Mouse (Mus musculus) midbrain, embryonic 16.5 days (tissue): Measurements from ENCODE around the gene Cog7. TPM values are rescaled to one million over a fixed set of nuclear protein-coding genes. Genes with fewer than 3 reads are reported as not detected.

Experiments used
- ATAC-seq: fragments of 200-750 bp; cut with Nextera tagmentation; 2 replicates; pipeline ENCODE4 v1.8.0; 2017; ENCODE audit warnings: moderate TSS enrichment
- H3K27ac ChIP-seq: fragments of 300-500 bp; sonication (generic); 2 replicates; pipeline ENCODE4 v1.5.1; 2014; ENCODE audit warnings: mild to moderate bottlenecking, low read length, mixed read lengths
- H3K27me3 ChIP-seq: fragments of 300-500 bp; sonication (generic); 2 replicates; pipeline ENCODE4 v1.6.1; 2014; ENCODE audit warnings: low read depth, low read length, mixed read lengths; ENCODE audit not compliant: control insufficient read depth, insufficient read depth
- H3K36me3 ChIP-seq: fragments of 300-500 bp; sonication (generic); 2 replicates; pipeline ENCODE4 v1.6.1; 2014; ENCODE audit warnings: mild to moderate bottlenecking, low read length, moderate library complexity, mixed read lengths; ENCODE audit not compliant: control insufficient read depth, insufficient read depth
- H3K4me1 ChIP-seq: fragments of 300-500 bp; sonication (generic); 2 replicates; pipeline ENCODE4 v1.6.1; 2014; ENCODE audit warnings: mild to moderate bottlenecking, low read length, mixed read lengths; ENCODE audit not compliant: control insufficient read depth, insufficient read depth
- H3K4me2 ChIP-seq: fragments of 300-500 bp; sonication (generic); 2 replicates; pipeline ENCODE4 v1.6.1; 2014; ENCODE audit warnings: mild to moderate bottlenecking, low read length, mixed read lengths
- H3K4me3 ChIP-seq: fragments of 300-500 bp; sonication (generic); 2 replicates; pipeline ENCODE4 v1.5.1; 2014; ENCODE audit warnings: low read depth, mild to moderate bottlenecking, low read length, moderate library complexity, mixed read lengths
- H3K9ac ChIP-seq: fragments of 300-500 bp; sonication (generic); 2 replicates; pipeline ENCODE4 v1.6.1; 2014; ENCODE audit warnings: low read depth, low read length, mixed read lengths
- H3K9me3 ChIP-seq: fragments of 300-500 bp; sonication (generic); replicated peaks from 2 replicates; pipeline ENCODE4 v1.6.1; 2014; ENCODE audit warnings: mild to moderate bottlenecking, low read length, mixed read lengths; ENCODE audit not compliant: control insufficient read depth, poor library complexity, severe bottlenecking
- WGBS: fragments of 180-500 bp; shearing (Covaris S2); extraction: QIAGEN DNeasy Blood & Tissue Kit; methylation state at CpG from one replicate; pipeline ENCODE4 v1.1.7; 2014; 5-methylcytosine and 5-hydroxymethylcytosine counted together
- polyA plus RNA-seq: library from polyadenylated mRNA; unstranded; fragments of >200 nt; fragmentation: Nextera tagmentation; extraction: Ambion mirVana; gene quantifications from 2 replicates; pipeline ENCODE4 v1.2.1, GENCODE M21; 2015

Cog7 gene
- polyA plus RNA-seq, 1 experiment from 2014 or later = 29.1 TPM

- Histone ChIP-seq H3K27me3 (no peaks in the 10 kb centered on the region), H3K4me2 (no peak overlapping the region), H3K27ac (no peak overlapping the region), H3K36me3 (no peaks in the 10 kb centered on the region), H3K9me3 (no peaks in the 10 kb centered on the region), H3K4me3 (no peak overlapping the region), H3K4me1 (no peaks in the 10 kb centered on the region), H3K9ac (no peak overlapping the region)
- WGBS = 85% methylated on average over 11 of the region's 11 CpGs
- ATAC-seq = no peak
Measured at GRCm38 (mm10) chr7:121857177-121857884, 124.2 kb downstream of the Cog7 start.

GRCm38 (mm10) chr7:121848537-121849168 lies 132.9 kb downstream of the Cog7 start:
- Histone ChIP-seq H3K27me3 (no peaks in the 10 kb centered on the region), H3K9me3 (no peaks in the 10 kb centered on the region), H3K4me2 (no peak overlapping the region), H3K9ac (no peak overlapping the region), H3K36me3 (no peaks in the 10 kb centered on the region), H3K4me1 (no peaks in the 10 kb centered on the region), H3K4me3 (no peak overlapping the region), H3K27ac (no peak overlapping the region)
- no peak for ATAC-seq
- 87% methylated on average over 9 of the region's 9 CpGs for WGBS

GRCm38 (mm10) chr7:121845964-121846363 lies 135.5 kb downstream of the Cog7 start:
- WGBS = 84% methylated on average over 6 of the region's 6 CpGs

GRCm38 (mm10) chr7:121842234-121842633 lies 139.3 kb downstream of the Cog7 start:
- no peak overlapping the region for H3K27ac ChIP-seq
- H3K27me3 ChIP-seq = no peaks in the 10 kb centered on the region
- 76% methylated on average over 6 of the region's 6 CpGs for WGBS
- no peak overlapping the region for H3K4me3 ChIP-seq
- no peak for ATAC-seq
- no peaks in the 10 kb centered on the region for H3K36me3 ChIP-seq
- no peak overlapping the region for H3K9ac ChIP-seq
- no peaks in the 10 kb centered on the region for H3K4me1 ChIP-seq
- no peak overlapping the region for H3K4me2 ChIP-seq
- no peaks in the 10 kb centered on the region for H3K9me3 ChIP-seq

More at GRCm38 (mm10) chr7:121845964-121846363, 135.5 kb downstream of the Cog7 start:
- H3K4me3 ChIP-seq = no peak overlapping the region
- no peaks in the 10 kb centered on the region for H3K9me3 ChIP-seq
- no peaks in the 10 kb centered on the region for H3K27me3 ChIP-seq
- H3K4me2 ChIP-seq = no peak overlapping the region
- no peak overlapping the region for H3K27ac ChIP-seq
- ATAC-seq = no peak
- H3K4me1 ChIP-seq = no peaks in the 10 kb centered on the region
- H3K36me3 ChIP-seq = no peaks in the 10 kb centered on the region
- no peak overlapping the region for H3K9ac ChIP-seq

- no peaks in the 10 kb centered on the region for H3K36me3 ChIP-seq
- H3K9ac ChIP-seq = no peak overlapping the region
- 64% methylated on average over 7 of the region's 7 CpGs for WGBS
- ATAC-seq = no peak
- H3K9me3 ChIP-seq = no peaks in the 10 kb centered on the region
- no peak overlapping the region for H3K27ac ChIP-seq
- no peak overlapping the region for H3K4me3 ChIP-seq
- H3K4me2 ChIP-seq = no peak overlapping the region
- H3K27me3 ChIP-seq = no peaks in the 10 kb centered on the region
- no peaks in the 10 kb centered on the region for H3K4me1 ChIP-seq
Measured at GRCm38 (mm10) chr7:121840810-121841209, 140.7 kb downstream of the Cog7 start.

- no peak overlapping the region for H3K27ac ChIP-seq
- H3K27me3 ChIP-seq = no peaks in the 10 kb centered on the region
- ATAC-seq = no peak
- no peaks in the 10 kb centered on the region for H3K4me1 ChIP-seq
- no peak overlapping the region for H3K4me2 ChIP-seq
- no peaks in the 10 kb centered on the region for H3K36me3 ChIP-seq
- no peak overlapping the region for H3K9ac ChIP-seq
- no peak overlapping the region for H3K4me3 ChIP-seq
- 94% methylated on average over 7 of the region's 7 CpGs for WGBS
- H3K9me3 ChIP-seq = no peaks in the 10 kb centered on the region
Measured at GRCm38 (mm10) chr7:121836827-121837226, 144.7 kb downstream of the Cog7 start.

GRCm38 (mm10) chr7:121835392-121835791 lies 146.1 kb downstream of the Cog7 start:
- Histone ChIP-seq H3K27ac (no peak overlapping the region), H3K27me3 (no peaks in the 10 kb centered on the region), H3K9me3 (no peaks in the 10 kb centered on the region), H3K4me2 (no peak overlapping the region), H3K4me3 (no peak overlapping the region), H3K36me3 (no peaks in the 10 kb centered on the region), H3K9ac (no peak overlapping the region), H3K4me1 (no peaks in the 10 kb centered on the region)
- WGBS = 87% methylated on average over 7 of the region's 7 CpGs
- ATAC-seq = no peak

Other genes starting within 250 kb of the Cog7 start
- 0.09 TPM in 1 of 2 replicates, not detected in the other for gene Scnn1g, start 247.2 kb downstream of the Cog7 start, polyA plus RNA-seq
- gene Scnn1b, start 116.7 kb downstream of the Cog7 start, polyA plus RNA-seq = 0.07 and 0.49 TPM in 2 replicates
- 50.5 and 58.6 TPM in 2 replicates for gene Gga2, start 39.5 kb upstream of the Cog7 start, polyA plus RNA-seq
- 75.7 and 81.6 TPM in 2 replicates for gene Ubfd1, start 85.5 kb upstream of the Cog7 start, polyA plus RNA-seq
- gene Ears2, start 85.6 kb upstream of the Cog7 start, polyA plus RNA-seq = 8.9 and 9.4 TPM in 2 replicates
- gene Ndufab1, start 120.2 kb upstream of the Cog7 start, polyA plus RNA-seq = 582 and 601 TPM in 2 replicates
- 4.0 and 5.5 TPM in 2 replicates for gene Palb2, start 151.3 kb upstream of the Cog7 start, polyA plus RNA-seq
- gene Dctn5, start 151.3 kb upstream of the Cog7 start, polyA plus RNA-seq = 163 and 169 TPM in 2 replicates
- gene Plk1, start 177.7 kb upstream of the Cog7 start, polyA plus RNA-seq = 11.9 and 15.1 TPM in 2 replicates
- gene Ern2, start 204.5 kb upstream of the Cog7 start, polyA plus RNA-seq = 1.7 and 2.2 TPM in 2 replicates
- gene Chp2, start 237.8 kb upstream of the Cog7 start, polyA plus RNA-seq = 0.89 and 1.0 TPM in 2 replicates